Mouse (Mus musculus): ENCODE results near the gene Creb3l4. TPM values are rescaled to one million over a fixed set of nuclear protein-coding genes. Genes with fewer than 3 reads are reported as not detected.
"Not testable (repeated sequence)": the region's sequence is repeated elsewhere in the genome, so short reads cannot be mapped to it uniquely, and the experiment has no call there.

Gene Creb3l4
- polyA plus RNA-seq, 1 experiment from 2014 or later: 5.3 TPM

GRCm38 (mm10) chr3:90258521-90258920, 15.2 kb upstream of the Creb3l4 start:
- no peak for ATAC-seq (ENCODE audit: low FRiP score)
- no peak overlapping the region for H3K4me2 ChIP-seq (replicated peaks)
- H3K4me3 ChIP-seq: no peak overlapping the region
- H3K4me1 ChIP-seq: peaks cover 15% of the 10 kb centered on the region
- H3K27ac ChIP-seq: no peak overlapping the region
- peaks cover 64% of the 10 kb centered on the region for H3K36me3 ChIP-seq
- H3K27me3 ChIP-seq: no peaks in the 10 kb centered on the region
- H3K9me3 ChIP-seq (replicated peaks): no peaks in the 10 kb centered on the region
- WGBS: 90% methylated on average over 4 of the region's 4 CpGs
- H3K9ac ChIP-seq: no peak overlapping the region

- H3K36me3 ChIP-seq: peaks cover 48% of the 10 kb centered on the region
- WGBS: 91% methylated on average over 19 of the region's 19 CpGs
- H3K27me3 ChIP-seq: no peaks in the 10 kb centered on the region
- peaks cover 15% of the 10 kb centered on the region for H3K4me1 ChIP-seq
- no peaks in the 10 kb centered on the region for H3K9me3 ChIP-seq (replicated peaks)
- H3K4me2 ChIP-seq (replicated peaks): no peak overlapping the region
- no peak overlapping the region for H3K27ac ChIP-seq
- ATAC-seq (ENCODE audit: low FRiP score): no peak
- H3K9ac ChIP-seq: no peak overlapping the region
- no peak overlapping the region for H3K4me3 ChIP-seq
Observed at GRCm38 (mm10) chr3:90256731-90257530, 13.6 kb upstream of the Creb3l4 start.

GRCm38 (mm10) chr3:90255784-90256353, 12.6 kb upstream of the Creb3l4 start:
- Histone ChIP-seq H3K36me3 (peaks cover 47% of the 10 kb centered on the region), H3K27ac (no peak overlapping the region), H3K9ac (no peak overlapping the region; the same call in 1 of the 2 replicates), H3K27me3 (no peaks in the 10 kb centered on the region), H3K9me3 (replicated peaks) (no peaks in the 10 kb centered on the region), H3K4me3 (no peak overlapping the region), H3K4me2 (replicated peaks) (peak overlapping the region; percentile 80), H3K4me1 (peaks cover 15% of the 10 kb centered on the region)
- WGBS: 95% methylated on average over 14 of the region's 14 CpGs
- no peak for ATAC-seq (ENCODE audit: low FRiP score)

GRCm38 (mm10) chr3:90255194-90255565, 11.9 kb upstream of the Creb3l4 start:
- Histone ChIP-seq H3K36me3 (peaks cover 44% of the 10 kb centered on the region), H3K27me3 (no peaks in the 10 kb centered on the region), H3K27ac (no peak overlapping the region; the same call in 1 of the 2 replicates), H3K9me3 (replicated peaks) (no peaks in the 10 kb centered on the region), H3K9ac (peak overlapping the region; percentile 90), H3K4me2 (replicated peaks) (peak overlapping the region; percentile 80), H3K4me1 (peaks cover 15% of the 10 kb centered on the region), H3K4me3 (peak overlapping the region; percentile 84)
- no peak for ATAC-seq (ENCODE audit: low FRiP score)
- 25% methylated on average over 2 of the region's 2 CpGs for WGBS

GRCm38 (mm10) chr3:90254419-90255193, 11.3 kb upstream of the Creb3l4 start:
- WGBS: under 1% methylated on average over 41 of the region's 41 CpGs
- Histone ChIP-seq H3K4me2 (replicated peaks) (peak overlapping the region; percentile 80), H3K4me1 (peaks cover 15% of the 10 kb centered on the region), H3K4me3 (peak overlapping the region; percentile 84), H3K9me3 (replicated peaks) (no peaks in the 10 kb centered on the region), H3K27me3 (no peaks in the 10 kb centered on the region), H3K36me3 (peaks cover 38% of the 10 kb centered on the region), H3K27ac (peak overlapping the region; percentile 90), H3K9ac (peak overlapping the region; percentile 90)
- peak; percentile 70 for ATAC-seq (ENCODE audit: low FRiP score)

- H3K4me2 ChIP-seq (replicated peaks): peak within 1 kb of the TSS; percentile 80
- peak within 1 kb of the TSS; percentile 90 for H3K27ac ChIP-seq
- H3K9ac ChIP-seq: peak within 1 kb of the TSS; percentile 90
- 1% methylated on average over 40 of the region's 40 CpGs for WGBS
- peaks cover 30% of the 10 kb centered on the region for H3K36me3 ChIP-seq
- H3K4me3 ChIP-seq: peak within 1 kb of the TSS; percentile 84
- H3K4me1 ChIP-seq: peaks cover 20% of the 10 kb centered on the region
- H3K9me3 ChIP-seq (replicated peaks): no peaks in the 10 kb centered on the region
- ATAC-seq (ENCODE audit: low FRiP score): peak; percentile 97
- no peaks in the 10 kb centered on the region for H3K27me3 ChIP-seq
Observed at GRCm38 (mm10) chr3:90253653-90254418, 10.5 kb upstream of the Creb3l4 start, which contains the start of gene Crtc2. Crtc2 (plus strand) TSS chr3:90254163.

- H3K9ac ChIP-seq: peak overlapping the region; percentile 51; the same call in 1 of the 2 replicates
- peak; percentile 1; the same call in 1 of the 2 replicates for ATAC-seq (ENCODE audit: low FRiP score)
- H3K4me2 ChIP-seq (replicated peaks): peak overlapping the region; percentile 80
Observed at GRCm38 (mm10) chr3:90253174-90253573, 9.9 kb upstream of the Creb3l4 start.

GRCm38 (mm10) chr3:90252659-90253058, 9.3 kb upstream of the Creb3l4 start:
- H3K27me3 ChIP-seq; H3K27ac ChIP-seq; ATAC-seq (ENCODE audit: low FRiP score); H3K9ac ChIP-seq; H3K4me3 ChIP-seq; H3K4me2 ChIP-seq (replicated peaks); H3K9me3 ChIP-seq (replicated peaks): not testable (repeated sequence)
- H3K4me1 ChIP-seq: peaks cover 25% of the 10 kb centered on the region
- 93% methylated on average over 2 of the region's 2 CpGs for whole genome bisulfite sequencing
- peaks cover 19% of the 10 kb centered on the region for H3K36me3 ChIP-seq

More at GRCm38 (mm10) chr3:90253174-90253573, 9.9 kb upstream of the Creb3l4 start:
- Histone ChIP-seq H3K4me3 (0 out of 2 replicates have a peak overlapping the region, but pooled peaks have one; percentile 84), H3K4me1 (peaks cover 25% of the 10 kb centered on the region), H3K36me3 (peaks cover 25% of the 10 kb centered on the region)
- H3K27me3 ChIP-seq; H3K27ac ChIP-seq; H3K9me3 ChIP-seq (replicated peaks): not testable (repeated sequence)
- 83% methylated on average over 1 of the region's 1 CpGs for WGBS

GRCm38 (mm10) chr3:90251731-90252226, 8.5 kb upstream of the Creb3l4 start:
- not testable (repeated sequence) for H3K9me3 ChIP-seq (replicated peaks); H3K27me3 ChIP-seq; H3K4me2 ChIP-seq (replicated peaks); ATAC-seq (ENCODE audit: low FRiP score); H3K4me3 ChIP-seq; H3K27ac ChIP-seq; H3K9ac ChIP-seq
- 94% methylated on average over 8 of the region's 12 CpGs for WGBS
- Histone ChIP-seq H3K4me1 (peaks cover 27% of the 10 kb centered on the region), H3K36me3 (peaks cover 12% of the 10 kb centered on the region)

GRCm38 (mm10) chr3:90250791-90251190, 7.5 kb upstream of the Creb3l4 start:
- Histone ChIP-seq H3K27me3 (no peaks in the 10 kb centered on the region), H3K4me2 (replicated peaks) (no peak overlapping the region), H3K4me3 (no peak overlapping the region), H3K36me3 (peaks cover 12% of the 10 kb centered on the region), H3K27ac (no peak overlapping the region), H3K9ac (no peak overlapping the region), H3K4me1 (peaks cover 23% of the 10 kb centered on the region), H3K9me3 (replicated peaks) (no peaks in the 10 kb centered on the region)
- ATAC-seq (ENCODE audit: low FRiP score): no peak
- 82% methylated on average over 6 of the region's 6 CpGs for WGBS

- H3K27me3 ChIP-seq: no peaks in the 10 kb centered on the region
- ATAC-seq (ENCODE audit: low FRiP score): no peak
- H3K4me2 ChIP-seq (replicated peaks): peak overlapping the region; percentile 68
- H3K36me3 ChIP-seq: peaks cover 12% of the 10 kb centered on the region
- H3K9ac ChIP-seq: peak overlapping the region; percentile 84
- peak overlapping the region; percentile 74 for H3K4me3 ChIP-seq
- H3K4me1 ChIP-seq: peaks cover 15% of the 10 kb centered on the region
- H3K9me3 ChIP-seq (replicated peaks): no peaks in the 10 kb centered on the region
- WGBS: 7% methylated on average over 10 of the region's 10 CpGs
- peak overlapping the region; percentile 87; the same call in 1 of the 2 replicates for H3K27ac ChIP-seq
Observed at GRCm38 (mm10) chr3:90248746-90249100, 5.4 kb upstream of the Creb3l4 start.
